Mouse (Mus musculus): ENCODE data around the gene Lrrc4. TPM values are rescaled to one million over a fixed set of nuclear protein-coding genes. Genes with fewer than 3 reads are reported as not detected.

Gene Lrrc4
- polyA plus RNA-seq, 1 experiment = 0.11 TPM

DNA sequence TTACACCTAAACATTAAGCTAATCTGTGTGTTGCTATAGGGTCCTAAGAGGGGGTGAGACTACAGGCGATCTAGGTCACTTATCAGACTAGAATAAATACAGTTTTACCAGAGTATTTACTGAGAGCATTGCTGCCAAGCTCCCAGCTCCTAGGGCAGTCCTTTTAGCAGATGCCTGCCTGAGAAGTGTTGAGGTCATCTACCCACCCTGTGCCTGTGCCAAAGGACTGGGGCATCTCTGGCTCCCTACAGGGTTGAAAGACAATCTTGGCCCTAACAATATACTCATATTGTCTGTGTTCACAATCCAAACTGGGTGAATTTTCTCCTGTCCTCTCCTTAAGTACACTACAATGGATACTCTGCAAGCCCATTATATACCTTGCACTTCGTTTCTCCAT lies 16.7 kb downstream of the Lrrc4 start:
- Histone ChIP-seq H3K36me3 (ENCODE audit: control insufficient read depth, insufficient read depth, low read length) (no peaks in the 10 kb centered on the region), H3K27ac (ENCODE audit: insufficient read depth, low read depth, low read length) (no peak overlapping the region), H3K4me3 (ENCODE audit: low read depth, low read length) (no peak overlapping the region), H3K27me3 (ENCODE audit: control insufficient read depth, insufficient read depth, low read length) (no peaks in the 10 kb centered on the region), H3K4me1 (ENCODE audit: control insufficient read depth, insufficient read depth, insufficient read length, low read length) (no peaks in the 10 kb centered on the region)
- TF ChIP-seq POLR2A (IDR thresholded peaks at IDR 0.05; ENCODE audit: low read depth, low read length) (no peak), CTCF (IDR thresholded peaks at IDR 0.05; ENCODE audit: extremely low read depth, insufficient read length, insufficient replicate concordance, low read depth, low read length) (no peak)
- 85% methylated on average over 2 of the region's 2 CpGs for WGBS

DNA sequence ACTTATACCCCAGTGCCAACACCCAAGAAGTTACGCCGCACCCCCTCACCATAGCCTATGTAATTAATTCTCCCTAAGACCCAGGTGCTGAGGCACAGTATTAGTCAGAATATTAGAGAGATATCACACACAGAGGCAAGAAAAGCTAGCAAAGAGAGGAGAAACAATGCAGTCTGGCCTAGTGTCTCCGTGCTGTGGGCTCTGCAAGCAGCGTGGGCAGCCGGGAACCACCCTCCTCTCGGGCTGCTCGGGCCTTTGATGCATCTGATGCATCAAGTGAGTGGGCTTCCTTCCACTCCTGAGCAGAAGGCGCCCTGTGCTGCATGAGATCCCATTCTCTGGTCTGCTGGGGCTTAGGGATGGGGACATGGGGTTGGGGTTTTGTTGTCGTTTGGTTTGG lies 18.5 kb downstream of the Lrrc4 start:
- 86% methylated on average over 9 of the region's 9 CpGs for WGBS

GRCm38 (mm10) chr6:28804751-28805150 lies 26.8 kb downstream of the Lrrc4 start:
- 85% methylated on average over 5 of the region's 5 CpGs for WGBS

More for the DNA sequence above, 18.5 kb downstream of the Lrrc4 start:
- Histone ChIP-seq H3K27me3 (ENCODE audit: control insufficient read depth, insufficient read depth, low read length) (no peaks in the 10 kb centered on the region), H3K4me1 (ENCODE audit: control insufficient read depth, insufficient read depth, insufficient read length, low read length) (no peaks in the 10 kb centered on the region), H3K27ac (ENCODE audit: insufficient read depth, low read depth, low read length) (no peak overlapping the region), H3K4me3 (ENCODE audit: low read depth, low read length) (no peak overlapping the region), H3K36me3 (ENCODE audit: control insufficient read depth, insufficient read depth, low read length) (no peaks in the 10 kb centered on the region)
- TF ChIP-seq POLR2A (IDR thresholded peaks at IDR 0.05; ENCODE audit: low read depth, low read length) (no peak), CTCF (IDR thresholded peaks at IDR 0.05; ENCODE audit: extremely low read depth, insufficient read length, insufficient replicate concordance, low read depth, low read length) (no peak)

DNA sequence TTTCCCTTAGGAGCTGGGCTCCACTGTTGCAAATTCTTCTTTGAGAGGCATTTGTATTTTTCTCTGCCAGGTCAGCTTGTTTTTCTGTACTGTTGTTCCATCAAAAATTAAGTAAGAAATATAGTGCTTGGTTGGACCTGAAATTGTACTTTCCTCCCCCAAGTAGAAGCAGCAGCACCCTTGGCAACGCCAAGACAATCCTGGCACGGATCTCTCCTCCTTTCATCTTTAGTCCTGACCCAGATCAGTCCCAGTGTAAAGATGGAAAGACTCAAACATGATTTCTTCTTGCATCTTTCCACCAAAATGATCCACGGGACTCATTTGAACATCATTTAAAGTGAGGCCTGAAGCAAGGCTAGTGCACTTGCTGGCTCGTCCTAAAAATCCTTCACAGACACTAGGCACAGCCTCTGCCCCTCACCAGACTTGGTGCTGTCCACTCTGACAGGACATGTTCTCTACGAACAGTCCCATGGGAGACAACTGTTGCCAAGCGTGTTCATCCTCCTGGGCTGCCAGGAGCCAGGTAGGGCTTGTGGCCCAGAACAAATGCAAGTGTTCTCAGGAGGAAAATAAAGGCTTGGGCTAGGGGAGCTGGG lies 27.8 kb downstream of the Lrrc4 start:
- H3K4me1 ChIP-seq (ENCODE audit: control insufficient read depth, insufficient read depth, insufficient read length, low read length) = no peaks in the 10 kb centered on the region
- H3K27me3 ChIP-seq (ENCODE audit: control insufficient read depth, insufficient read depth, low read length) = no peaks in the 10 kb centered on the region
- TF ChIP-seq CTCF (IDR thresholded peaks at IDR 0.05; ENCODE audit: extremely low read depth, insufficient read length, insufficient replicate concordance, low read depth, low read length) = no peak
- TF ChIP-seq POLR2A (IDR thresholded peaks at IDR 0.05; ENCODE audit: low read depth, low read length) = no peak
- no peak overlapping the region for H3K4me3 ChIP-seq (ENCODE audit: low read depth, low read length)
- no peak overlapping the region for H3K27ac ChIP-seq (ENCODE audit: insufficient read depth, low read depth, low read length)
- 88% methylated on average over 6 of the region's 6 CpGs for WGBS
- H3K36me3 ChIP-seq (ENCODE audit: control insufficient read depth, insufficient read depth, low read length) = peaks cover 9% of the 10 kb centered on the region

More at GRCm38 (mm10) chr6:28804751-28805150, 26.8 kb downstream of the Lrrc4 start:
- TF ChIP-seq POLR2A (IDR thresholded peaks at IDR 0.05; ENCODE audit: low read depth, low read length) = no peak
- no peak for TF ChIP-seq CTCF (IDR thresholded peaks at IDR 0.05; ENCODE audit: extremely low read depth, insufficient read length, insufficient replicate concordance, low read depth, low read length)
- no peaks in the 10 kb centered on the region for H3K27me3 ChIP-seq (ENCODE audit: control insufficient read depth, insufficient read depth, low read length)
- H3K36me3 ChIP-seq (ENCODE audit: control insufficient read depth, insufficient read depth, low read length) = peaks cover 6% of the 10 kb centered on the region; the same call in 1 of the 2 replicates
- H3K4me3 ChIP-seq (ENCODE audit: low read depth, low read length) = no peak overlapping the region
- H3K4me1 ChIP-seq (ENCODE audit: control insufficient read depth, insufficient read depth, insufficient read length, low read length) = no peaks in the 10 kb centered on the region
- H3K27ac ChIP-seq (ENCODE audit: insufficient read depth, low read depth, low read length) = no peak overlapping the region

GRCm38 (mm10) chr6:28800976-28801375 lies 30.6 kb downstream of the Lrrc4 start:
- H3K27ac ChIP-seq (ENCODE audit: insufficient read depth, low read depth, low read length) = no peak overlapping the region
- H3K4me1 ChIP-seq (ENCODE audit: control insufficient read depth, insufficient read depth, insufficient read length, low read length) = no peaks in the 10 kb centered on the region
- peaks cover 19% of the 10 kb centered on the region for H3K36me3 ChIP-seq (ENCODE audit: control insufficient read depth, insufficient read depth, low read length)
- WGBS = 92% methylated on average over 3 of the region's 3 CpGs
- no peaks in the 10 kb centered on the region for H3K27me3 ChIP-seq (ENCODE audit: control insufficient read depth, insufficient read depth, low read length)
- H3K4me3 ChIP-seq (ENCODE audit: low read depth, low read length) = no peak overlapping the region
- TF ChIP-seq POLR2A (IDR thresholded peaks at IDR 0.05; ENCODE audit: low read depth, low read length) (no peak), CTCF (IDR thresholded peaks at IDR 0.05; ENCODE audit: extremely low read depth, insufficient read length, insufficient replicate concordance, low read depth, low read length) (no peak)

DNA sequence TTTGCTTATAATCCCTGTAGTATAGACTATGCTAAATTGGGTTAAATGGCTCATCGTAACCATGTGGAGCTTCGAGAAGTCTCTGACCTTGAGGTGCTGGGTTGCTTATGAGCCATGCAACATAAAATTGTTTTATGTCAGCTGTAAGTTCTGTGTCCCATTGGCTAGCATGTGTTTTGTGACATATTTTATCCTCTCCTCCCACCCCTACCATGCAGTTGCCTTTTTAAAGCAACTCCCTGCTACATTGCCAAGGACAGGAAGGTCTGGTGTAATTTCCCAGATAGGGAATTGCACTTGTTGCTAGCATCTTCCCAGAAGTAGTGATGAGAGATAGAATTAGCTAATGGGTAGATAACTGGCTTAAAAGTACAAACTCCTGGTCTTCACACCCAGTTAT lies 31.7 kb downstream of the Lrrc4 start:
- Histone ChIP-seq H3K27ac (ENCODE audit: insufficient read depth, low read depth, low read length) (no peak overlapping the region), H3K27me3 (ENCODE audit: control insufficient read depth, insufficient read depth, low read length) (no peaks in the 10 kb centered on the region), H3K4me1 (ENCODE audit: control insufficient read depth, insufficient read depth, insufficient read length, low read length) (no peaks in the 10 kb centered on the region), H3K36me3 (ENCODE audit: control insufficient read depth, insufficient read depth, low read length) (peaks cover 21% of the 10 kb centered on the region), H3K4me3 (ENCODE audit: low read depth, low read length) (no peak overlapping the region)
- 92% methylated on average over 2 of the region's 2 CpGs for WGBS
- no peak for TF ChIP-seq CTCF (IDR thresholded peaks at IDR 0.05; ENCODE audit: extremely low read depth, insufficient read length, insufficient replicate concordance, low read depth, low read length)
- no peak for TF ChIP-seq POLR2A (IDR thresholded peaks at IDR 0.05; ENCODE audit: low read depth, low read length)

DNA sequence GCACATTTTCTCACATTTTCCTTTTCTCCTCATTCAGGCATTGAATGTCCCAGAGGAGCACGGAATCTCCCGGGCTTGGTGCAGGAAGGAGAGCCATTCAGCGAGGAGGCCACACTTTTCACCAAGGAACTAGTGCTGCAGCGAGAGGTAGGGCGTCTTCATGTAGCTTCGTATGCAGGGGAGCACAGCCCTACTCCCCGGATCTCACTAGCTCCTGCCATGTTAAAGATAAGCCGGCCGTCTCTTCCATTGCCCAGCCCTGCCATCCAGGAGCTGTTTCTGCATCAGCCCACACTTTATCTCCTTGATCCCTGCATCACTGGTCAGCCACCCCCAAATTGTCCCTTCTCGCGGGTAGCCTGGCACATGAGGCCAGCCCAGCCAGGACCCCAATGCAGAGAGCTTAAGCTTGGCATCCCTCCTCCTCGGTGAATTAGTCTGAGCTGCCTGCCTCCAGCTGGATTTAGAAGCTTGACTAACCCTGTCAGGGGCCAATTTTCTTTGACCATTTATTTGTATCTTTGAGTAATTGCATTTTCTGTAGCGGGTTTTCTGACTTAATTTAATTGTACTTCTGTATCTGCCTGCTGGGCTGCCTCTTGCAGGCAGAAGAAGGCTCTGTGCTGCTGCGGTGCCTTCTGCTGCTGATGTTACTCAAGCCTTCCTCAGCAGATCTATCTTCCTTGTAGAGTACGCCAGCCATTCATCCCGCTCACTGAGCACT lies 35.6 kb downstream of the Lrrc4 start:
- H3K4me3 ChIP-seq (ENCODE audit: low read depth, low read length) = no peak overlapping the region
- 94% methylated on average over 16 of the region's 16 CpGs for WGBS
- no peaks in the 10 kb centered on the region for H3K4me1 ChIP-seq (ENCODE audit: control insufficient read depth, insufficient read depth, insufficient read length, low read length)
- TF ChIP-seq CTCF (IDR thresholded peaks at IDR 0.05; ENCODE audit: extremely low read depth, insufficient read length, insufficient replicate concordance, low read depth, low read length) (no peak), POLR2A (IDR thresholded peaks at IDR 0.05; ENCODE audit: low read depth, low read length) (no peak)
- H3K36me3 ChIP-seq (ENCODE audit: control insufficient read depth, insufficient read depth, low read length) = peaks cover 17% of the 10 kb centered on the region
- H3K27me3 ChIP-seq (ENCODE audit: control insufficient read depth, insufficient read depth, low read length) = no peaks in the 10 kb centered on the region
- no peak overlapping the region for H3K27ac ChIP-seq (ENCODE audit: insufficient read depth, low read depth, low read length)

Data from small intestine, adult 2 months (tissue).